Mouse (Mus musculus): ENCODE data around the gene Gm9970.

DNA sequence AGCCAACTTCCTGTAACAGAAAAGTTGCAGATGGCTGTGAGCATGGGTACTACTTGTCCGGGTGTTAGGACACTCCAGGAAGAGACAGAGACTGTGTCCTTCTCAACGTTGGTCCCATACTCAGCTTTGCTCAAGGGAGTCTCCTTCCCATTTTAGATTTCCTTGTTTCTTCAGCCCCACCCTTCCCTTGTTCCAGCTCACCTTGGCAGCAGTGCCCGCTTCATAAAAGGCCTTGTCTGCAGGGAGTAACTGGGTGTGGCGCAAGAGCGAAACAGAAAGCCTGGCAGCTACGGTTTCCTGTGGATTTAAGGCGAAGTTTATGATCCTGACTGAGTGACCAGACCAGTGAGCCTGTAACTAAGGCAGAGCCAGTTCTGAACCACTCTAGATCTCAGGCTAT is 13.4 kb upstream of the Gm9970 start:
- no peak for TF ChIP-seq CTCF (IDR thresholded peaks at IDR 0.05)
- no peak for TF ChIP-seq EP300 (IDR thresholded peaks at IDR 0.05; ENCODE audit: insufficient read depth, low read depth, low read length)
- peak; percentile 52; the same call in 1 of the 2 replicates for TF ChIP-seq POLR2A (IDR thresholded peaks at IDR 0.05; ENCODE audit: insufficient read depth, low read depth, low read length)

Measured in heart, adult 2 months (tissue).